Mouse (Mus musculus) embryo, embryonic 10 days (tissue): ENCODE data around the gene Mtss1l.
"Not testable (repeated sequence)": the region's sequence is repeated elsewhere in the genome, so short reads cannot be mapped to it uniquely, and the experiment has no call there.

Experiments used
- DNase-seq: peaks from one replicate; pipeline ENCODE4 v3.0.0-alpha.2; 2015; ENCODE audit warnings: low spot score

Mtss1l gene

GRCm38 (mm10) chr8:110776335-110776734 is 55.1 kb downstream of the Mtss1l start:
- no peak for DNase-seq

GRCm38 (mm10) chr8:110779924-110780718 is 58.8 kb downstream of the Mtss1l start:
- no peak for DNase-seq

- no peak for DNase-seq
Measured at GRCm38 (mm10) chr8:110785366-110785765, 64.1 kb downstream of the Mtss1l start.

- DNase-seq, result not testable (repeated sequence)
Measured at GRCm38 (mm10) chr8:110786501-110786900, 65.2 kb downstream of the Mtss1l start.

GRCm38 (mm10) chr8:110786934-110787333 is 65.7 kb downstream of the Mtss1l start:
- no peak for DNase-seq

- no peak for DNase-seq
Measured at GRCm38 (mm10) chr8:110787411-110787954, 66.2 kb downstream of the Mtss1l start.

- DNase-seq, result no peak
Measured at GRCm38 (mm10) chr8:110788981-110789380, 67.7 kb downstream of the Mtss1l start.

GRCm38 (mm10) chr8:110789571-110789970 is 68.3 kb downstream of the Mtss1l start:
- DNase-seq, result no peak

- DNase-seq, result no peak
Measured at GRCm38 (mm10) chr8:110790270-110790669, 69.0 kb downstream of the Mtss1l start.
